Mouse (Mus musculus): Measurements from ENCODE around the gene Anxa6.

The Anxa6 gene

GRCm38 (mm10) chr11:54988754-54989349, 44.4 kb downstream of the Anxa6 start:
- DNase-seq: no peak

- DNase-seq: no peak
These were observed 45.3 kb downstream of the Anxa6 start for GRCm38 (mm10) chr11:54987974-54988373.

GRCm38 (mm10) chr11:54985086-54985485, 48.2 kb downstream of the Anxa6 start:
- no peak for DNase-seq

- no peak for DNase-seq
These were observed 48.7 kb downstream of the Anxa6 start for GRCm38 (mm10) chr11:54984581-54984980.

- DNase-seq: no peak
These were observed 49.2 kb downstream of the Anxa6 start for GRCm38 (mm10) chr11:54984085-54984484.

- DNase-seq: no peak
These were observed 50.7 kb downstream of the Anxa6 start for GRCm38 (mm10) chr11:54982520-54982919.

GRCm38 (mm10) chr11:54981630-54982029, 51.6 kb downstream of the Anxa6 start:
- no peak for DNase-seq

- no peak for DNase-seq
These were observed 55.8 kb downstream of the Anxa6 start for GRCm38 (mm10) chr11:54977385-54977937.

GRCm38 (mm10) chr11:54976351-54976750, 56.9 kb downstream of the Anxa6 start:
- no peak for DNase-seq

- no peak for DNase-seq
These were observed 57.5 kb downstream of the Anxa6 start for GRCm38 (mm10) chr11:54975756-54976155.

GRCm38 (mm10) chr11:54975340-54975739, 57.9 kb downstream of the Anxa6 start:
- DNase-seq: no peak

- DNase-seq: no peak
These were observed 58.6 kb downstream of the Anxa6 start for GRCm38 (mm10) chr11:54974639-54975038.

GRCm38 (mm10) chr11:54973481-54974212, 59.6 kb downstream of the Anxa6 start:
- DNase-seq: peak; percentile 76 to 83

GRCm38 (mm10) chr11:54972789-54973188, 60.5 kb downstream of the Anxa6 start:
- no peak for DNase-seq

GRCm38 (mm10) chr11:54972049-54972723, 61.1 kb downstream of the Anxa6 start:
- DNase-seq: peak in 1 of 2 experiments; percentile 51

- no peak for DNase-seq
These were observed 61.7 kb downstream of the Anxa6 start for GRCm38 (mm10) chr11:54971365-54972048.

GRCm38 (mm10) chr11:54965234-54965633, 68.0 kb downstream of the Anxa6 start:
- DNase-seq: no peak

GRCm38 (mm10) chr11:54962810-54963209, 70.4 kb downstream of the Anxa6 start, which contains the start of gene Tnip1:
Tnip1 (minus strand) TSS chr11:54962917.
- DNase-seq: peak; percentile 19 to 41

- DNase-seq: no peak
These were observed 71.3 kb downstream of the Anxa6 start for GRCm38 (mm10) chr11:54961921-54962320.

GRCm38 (mm10) chr11:54961164-54961850, 71.9 kb downstream of the Anxa6 start:
- DNase-seq: no peak

GRCm38 (mm10) chr11:54960251-54960650, 73.0 kb downstream of the Anxa6 start:
- no peak for DNase-seq

GRCm38 (mm10) chr11:54958571-54959073, 74.6 kb downstream of the Anxa6 start:
- peak in 1 of 2 experiments; percentile 61 for DNase-seq
